Mouse (Mus musculus) limb, embryonic 12.5 days (tissue): ENCODE measurements around the gene Urm1. TPM values are rescaled to one million over a fixed set of nuclear protein-coding genes. Genes with fewer than 3 reads are reported as not detected.
"Not testable (repeated sequence)": the region's sequence is repeated elsewhere in the genome, so short reads cannot be mapped to it uniquely, and the experiment has no call there.

Experiments used
- ATAC-seq: fragments of 200-750 bp; cut with Nextera tagmentation; 2 replicates; pipeline ENCODE4 v1.8.0; 2017; ENCODE audit warnings: low read depth, moderate TSS enrichment; ENCODE audit not compliant: insufficient number of reproducible peaks, insufficient read depth, low FRiP score, low TSS enrichment
- H3K27ac ChIP-seq: fragments of 300-500 bp; sonication (generic); 2 replicates; pipeline ENCODE4 v1.5.1; 2016; ENCODE audit warnings: mild to moderate bottlenecking, moderate library complexity
- H3K27me3 ChIP-seq: fragments of 300-500 bp; sonication (generic); 2 replicates; pipeline ENCODE4 v1.6.1; 2016; ENCODE audit warnings: mild to moderate bottlenecking, moderate library complexity
- H3K36me3 ChIP-seq: fragments of 300-500 bp; sonication (generic); 2 replicates; pipeline ENCODE4 v1.6.1; 2016; ENCODE audit warnings: mild to moderate bottlenecking, moderate library complexity
- H3K4me1 ChIP-seq: fragments of 300-500 bp; sonication (generic); replicated peaks from 2 replicates; pipeline ENCODE4 v1.6.1; 2016
- H3K4me2 ChIP-seq: fragments of 300-500 bp; sonication (generic); 2 replicates; pipeline ENCODE4 v1.6.1; 2016; ENCODE audit warnings: mild to moderate bottlenecking, moderate library complexity
- H3K4me3 ChIP-seq: fragments of 300-500 bp; sonication (generic); replicated peaks from 2 replicates; pipeline ENCODE4 v1.5.1; 2016; ENCODE audit warnings: mild to moderate bottlenecking
- H3K9ac ChIP-seq: fragments of 300-500 bp; sonication (generic); replicated peaks from 2 replicates; pipeline ENCODE4 v1.6.1; 2016; ENCODE audit warnings: mild to moderate bottlenecking, moderate library complexity
- H3K9me3 ChIP-seq: fragments of 300-500 bp; sonication (generic); 2 replicates; pipeline ENCODE4 v1.6.1; 2016; ENCODE audit warnings: mild to moderate bottlenecking, moderate library complexity
- WGBS: fragments of 180-500 bp; shearing (Covaris S2); methylation state at CpG from one replicate; pipeline ENCODE4 v1.1.7; 2016; 5-methylcytosine and 5-hydroxymethylcytosine counted together
- polyA plus RNA-seq: library from polyadenylated mRNA; unstranded; fragments of >200 nt; fragmentation: Nextera tagmentation; extraction: Ambion mirVana; gene quantifications from 2 replicates; pipeline ENCODE4 v1.2.1, GENCODE M21; 2016

Gene Urm1
- polyA plus RNA-seq, 1 experiment from 2014 or later = 22.0 TPM

GRCm38 (mm10) chr2:29872581-29873295, 52.9 kb downstream of the Urm1 start:
- no peak for ATAC-seq
- Histone ChIP-seq H3K4me3 (no peak overlapping the region), H3K36me3 (peaks cover 10% of the 10 kb centered on the region; the same call in 1 of the 2 replicates), H3K4me1 (peaks cover 15% of the 10 kb centered on the region), H3K9ac (no peak overlapping the region), H3K4me2 (no peak overlapping the region), H3K9me3 (no peaks in the 10 kb centered on the region), H3K27me3 (no peaks in the 10 kb centered on the region), H3K27ac (no peak overlapping the region)
- 95% methylated on average over 10 of the region's 10 CpGs for whole genome bisulfite sequencing

GRCm38 (mm10) chr2:29873801-29874200, 53.9 kb downstream of the Urm1 start:
- no peaks in the 10 kb centered on the region for H3K9me3 ChIP-seq
- H3K9ac ChIP-seq = no peak overlapping the region
- H3K27ac ChIP-seq = no peak overlapping the region
- no peaks in the 10 kb centered on the region for H3K27me3 ChIP-seq
- H3K4me3 ChIP-seq = no peak overlapping the region
- 87% methylated on average over 4 of the region's 4 CpGs for WGBS
- peaks cover 15% of the 10 kb centered on the region for H3K4me1 ChIP-seq
- ATAC-seq = no peak
- no peak overlapping the region for H3K4me2 ChIP-seq
- H3K36me3 ChIP-seq = peaks cover 15% of the 10 kb centered on the region; the same call in 1 of the 2 replicates

- H3K27me3 ChIP-seq = peaks cover 6% of the 10 kb centered on the region; the same call in 1 of the 2 replicates
- H3K4me1 ChIP-seq = no peaks in the 10 kb centered on the region
- no peak overlapping the region for H3K27ac ChIP-seq
- ATAC-seq = no peak
- WGBS = 80% methylated on average over 4 of the region's 4 CpGs
- no peak overlapping the region for H3K4me2 ChIP-seq
- H3K9ac ChIP-seq = no peak overlapping the region
- H3K9me3 ChIP-seq = 0 out of 2 replicates have a peak, but pooled peaks cover 5% of the 10 kb centered on the region
- peaks cover 28% of the 10 kb centered on the region; the same call in 1 of the 2 replicates for H3K36me3 ChIP-seq
- no peak overlapping the region for H3K4me3 ChIP-seq
Observed at GRCm38 (mm10) chr2:29878061-29878460, 58.2 kb downstream of the Urm1 start.

- no peak for ATAC-seq
- Histone ChIP-seq H3K4me2 (no peak overlapping the region), H3K36me3 (peaks cover 28% of the 10 kb centered on the region; the same call in 1 of the 2 replicates), H3K4me3 (no peak overlapping the region), H3K27me3 (peaks cover 6% of the 10 kb centered on the region; the same call in 1 of the 2 replicates), H3K4me1 (no peaks in the 10 kb centered on the region), H3K27ac (no peak overlapping the region), H3K9ac (no peak overlapping the region), H3K9me3 (0 out of 2 replicates have a peak, but pooled peaks cover 5% of the 10 kb centered on the region)
- WGBS = 64% methylated on average over 8 of the region's 8 CpGs
Observed at GRCm38 (mm10) chr2:29879191-29879590, 59.3 kb downstream of the Urm1 start.

- no peak for ATAC-seq
- Histone ChIP-seq H3K4me3 (no peak overlapping the region), H3K4me2 (no peak overlapping the region), H3K27me3 (peaks cover 6% of the 10 kb centered on the region; the same call in 1 of the 2 replicates), H3K27ac (no peak overlapping the region), H3K4me1 (no peaks in the 10 kb centered on the region), H3K9ac (no peak overlapping the region), H3K36me3 (peaks cover 28% of the 10 kb centered on the region; the same call in 1 of the 2 replicates), H3K9me3 (0 out of 2 replicates have a peak, but pooled peaks cover 5% of the 10 kb centered on the region)
- WGBS = 67% methylated on average over 17 of the region's 17 CpGs
Observed at GRCm38 (mm10) chr2:29879964-29880830, 60.3 kb downstream of the Urm1 start.

- not testable (repeated sequence) for H3K36me3 ChIP-seq, H3K9me3 ChIP-seq, H3K9ac ChIP-seq, H3K27ac ChIP-seq, H3K27me3 ChIP-seq, H3K4me2 ChIP-seq, ATAC-seq, H3K4me3 ChIP-seq
- 84% methylated on average over 9 of the region's 9 CpGs for WGBS
- H3K4me1 ChIP-seq = peaks cover 13% of the 10 kb centered on the region
Observed at GRCm38 (mm10) chr2:29886659-29887292, 66.9 kb downstream of the Urm1 start.

- Histone ChIP-seq H3K27ac (peak within 1 kb of the TSS; percentile 89), H3K9ac (peak within 1 kb of the TSS; percentile 92), H3K4me1 (peaks cover 13% of the 10 kb centered on the region), H3K36me3 (peaks cover 28% of the 10 kb centered on the region), H3K4me3 (peak within 1 kb of the TSS; percentile 100), H3K9me3 (no peaks in the 10 kb centered on the region), H3K4me2 (peak within 1 kb of the TSS; percentile 97), H3K27me3 (no peaks in the 10 kb centered on the region)
- WGBS = 1% methylated on average over 69 of the region's 70 CpGs
- ATAC-seq = peak; percentile 87
Observed at GRCm38 (mm10) chr2:29889066-29889944, 69.4 kb downstream of the Urm1 start, which contains the start of gene Odf2. TSS of gene Odf2 (plus strand) at chr2:29889221.

- Histone ChIP-seq H3K27ac (peak overlapping the region; percentile 89), H3K4me2 (peak overlapping the region; percentile 97), H3K4me3 (peak overlapping the region; percentile 100), H3K27me3 (no peaks in the 10 kb centered on the region), H3K36me3 (peaks cover 37% of the 10 kb centered on the region), H3K4me1 (peaks cover 13% of the 10 kb centered on the region), H3K9ac (peak overlapping the region; percentile 92), H3K9me3 (no peaks in the 10 kb centered on the region)
- peak; percentile 78 for ATAC-seq
- under 1% methylated on average over 57 of the region's 61 CpGs for WGBS
Observed at GRCm38 (mm10) chr2:29889991-29890833, 70.3 kb downstream of the Urm1 start.

GRCm38 (mm10) chr2:29891773-29892172, 71.9 kb downstream of the Urm1 start:
- Histone ChIP-seq H3K27me3 (no peaks in the 10 kb centered on the region), H3K4me2 (no peak overlapping the region), H3K9ac (no peak overlapping the region), H3K36me3 (peaks cover 52% of the 10 kb centered on the region), H3K4me3 (0 out of 2 replicates have a peak overlapping the region, but pooled peaks have one; percentile 100), H3K4me1 (peaks cover 13% of the 10 kb centered on the region), H3K27ac (no peak overlapping the region), H3K9me3 (no peaks in the 10 kb centered on the region)
- no peak for ATAC-seq
- 96% methylated on average over 6 of the region's 6 CpGs for WGBS
